22 mouse cellular contexts compared by ENCODE assay signal in the genomic region with DNA sequence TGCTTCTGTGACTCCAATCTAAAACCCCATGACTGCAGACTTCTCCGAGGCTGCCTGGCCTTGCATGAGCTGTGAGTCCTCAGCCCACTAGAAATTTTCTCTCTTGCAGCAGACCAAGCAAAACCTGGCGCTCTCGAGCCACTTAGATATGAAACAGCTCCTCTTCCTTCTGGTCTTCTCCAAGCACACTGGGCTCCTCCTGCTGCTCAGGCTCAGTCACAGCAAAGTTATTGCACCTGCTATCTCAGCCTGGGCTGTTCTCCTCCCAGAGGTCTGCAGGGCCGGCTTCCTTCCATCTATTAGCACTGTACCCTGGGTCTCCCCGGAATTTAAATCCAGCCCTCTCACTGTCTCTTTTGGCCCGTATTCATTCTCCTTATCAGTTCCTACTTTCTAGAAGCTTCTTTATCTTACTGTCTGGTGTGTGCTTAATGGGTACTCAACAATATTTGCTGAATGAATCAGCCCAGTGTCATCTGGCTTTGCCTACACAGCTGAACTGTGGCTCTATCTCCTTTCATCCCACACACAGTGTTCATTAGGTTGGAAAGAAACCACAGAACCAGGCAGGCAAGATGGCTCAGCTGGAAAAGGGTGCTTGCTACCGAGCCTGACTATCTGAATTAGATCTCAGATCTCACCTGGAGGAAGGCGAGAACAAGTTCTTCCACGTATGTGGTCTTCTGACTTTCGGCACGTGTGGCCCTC. TPM values are rescaled to one million over a fixed set of nuclear protein-coding genes. Genes with fewer than 3 reads are reported as not detected.
DNase-seq lines count a peak whose midpoint lies in the region; ATAC-seq and TF ChIP-seq lines count a peak whose summit lies in the region.
"Had no signal": no experiment of that assay in that cellular context is flagged by ENCODE, and none has a peak within 500 bp of the region (broad histone marks: within the 10 kb centered on the region; RNA-seq: fewer than 3 reads in every experiment).

No protein-coding gene starts in this region.

- no peak overlapping the region for H3ac ChIP-seq in myocyte (ENCODE audit: control insufficient read depth, insufficient read length)

- H3K79me2 ChIP-seq in myocyte (ENCODE audit: control insufficient read depth, insufficient read depth): no peaks in the 10 kb centered on the region

- no peak overlapping the region for H3K27ac ChIP-seq in layer of hippocampus, adult 2 months
- H3K27ac ChIP-seq in midbrain, postnatal 0 days (ENCODE audit: low read depth, low read length): no peak overlapping the region
- H3K27ac ChIP-seq in midbrain, embryonic 10.5 days (replicated peaks): no peak overlapping the region
- no peak overlapping the region for H3K27ac ChIP-seq in liver, postnatal 0 days (ENCODE audit: low read depth)
- H3K27ac ChIP-seq in hindbrain, embryonic 10.5 days: no peak overlapping the region
- H3K27ac ChIP-seq: embryonic facial prominence, embryonic 15.5 days; forebrain, embryonic 15.5 days; heart, embryonic 15.5 days; limb, embryonic 10.5 days; liver, embryonic 15.5 days; midbrain, embryonic 12.5 days had no signal

- H3K4me3 ChIP-seq in layer of hippocampus, adult 2 months: no peak overlapping the region
- H3K4me3 ChIP-seq in midbrain, postnatal 0 days (ENCODE audit: low read depth, low read length): no peak overlapping the region
- H3K4me3 ChIP-seq in midbrain, embryonic 10.5 days: no peak overlapping the region
- no peak overlapping the region for H3K4me3 ChIP-seq in myocyte
- H3K4me3 ChIP-seq in liver, postnatal 0 days (ENCODE audit: low read depth, low read length): no peak overlapping the region
- no peak overlapping the region for H3K4me3 ChIP-seq in hindbrain, embryonic 10.5 days
- H3K4me3 ChIP-seq: embryonic facial prominence, embryonic 15.5 days; forebrain, embryonic 15.5 days; heart, embryonic 15.5 days; limb, embryonic 10.5 days; liver, embryonic 15.5 days; midbrain, embryonic 12.5 days had no signal

- no peak for TF ChIP-seq POLR2A in myocyte (IDR thresholded peaks at IDR 0.05; ENCODE audit: insufficient read length, low read depth)

- 89% methylated on average over 11 of the region's 11 CpGs for WGBS in midbrain, postnatal 0 days
- 91% methylated on average over 11 of the region's 11 CpGs for WGBS in midbrain, embryonic 10.5 days
- WGBS in liver, postnatal 0 days (ENCODE audit: insufficient replicate concordance): 77% methylated on average over 11 of the region's 11 CpGs
- WGBS in hindbrain, embryonic 10.5 days: 88% methylated on average over 11 of the region's 11 CpGs

- no peak for TF ChIP-seq EP300 in liver, postnatal 0 days (IDR thresholded peaks at IDR 0.05; ENCODE audit: low read depth)

- no peaks in the 10 kb centered on the region for H3K4me1 ChIP-seq in midbrain, postnatal 0 days (ENCODE audit: insufficient read depth, low read length)
- no peaks in the 10 kb centered on the region for H3K4me1 ChIP-seq in midbrain, embryonic 10.5 days
- no peaks in the 10 kb centered on the region for H3K4me1 ChIP-seq in liver, postnatal 0 days (ENCODE audit: insufficient read depth)
- H3K4me1 ChIP-seq in hindbrain, embryonic 10.5 days (replicated peaks): no peaks in the 10 kb centered on the region
- H3K4me1 ChIP-seq: embryonic facial prominence, embryonic 15.5 days; forebrain, embryonic 15.5 days; heart, embryonic 15.5 days; limb, embryonic 10.5 days; liver, embryonic 15.5 days; midbrain, embryonic 12.5 days had no signal

- ATAC-seq in midbrain, postnatal 0 days (ENCODE audit: low FRiP score): no peak
- ATAC-seq in liver, postnatal 0 days: no peak
- ATAC-seq: forebrain, embryonic 15.5 days had no signal

- no peaks in the 10 kb centered on the region for H3K36me3 ChIP-seq in midbrain, postnatal 0 days (ENCODE audit: insufficient read depth, low read length)
- H3K36me3 ChIP-seq in midbrain, embryonic 10.5 days: no peaks in the 10 kb centered on the region
- H3K36me3 ChIP-seq in myocyte (ENCODE audit: control insufficient read depth, insufficient read depth): no peaks in the 10 kb centered on the region
- no peaks in the 10 kb centered on the region for H3K36me3 ChIP-seq in liver, postnatal 0 days (replicated peaks; ENCODE audit: insufficient read depth, low read length)
- H3K36me3 ChIP-seq in hindbrain, embryonic 10.5 days: no peaks in the 10 kb centered on the region
- H3K36me3 ChIP-seq: embryonic facial prominence, embryonic 15.5 days; forebrain, embryonic 15.5 days; heart, embryonic 15.5 days; limb, embryonic 10.5 days; liver, embryonic 15.5 days; midbrain, embryonic 12.5 days had no signal

- H3K9ac ChIP-seq in midbrain, postnatal 0 days (replicated peaks; ENCODE audit: low read length, poor library complexity, severe bottlenecking): no peak overlapping the region
- H3K9ac ChIP-seq in liver, postnatal 0 days (replicated peaks): no peak overlapping the region
- H3K9ac ChIP-seq: embryonic facial prominence, embryonic 15.5 days; forebrain, embryonic 15.5 days; heart, embryonic 15.5 days; liver, embryonic 15.5 days; midbrain, embryonic 12.5 days had no signal

- H3K27me3 ChIP-seq in midbrain, postnatal 0 days (ENCODE audit: insufficient read depth, low read length): 0 out of 2 replicates have a peak, but pooled peaks cover 4% of the 10 kb centered on the region
- H3K27me3 ChIP-seq in midbrain, embryonic 10.5 days (ENCODE audit: low read depth, poor library complexity, severe bottlenecking): no peaks in the 10 kb centered on the region
- H3K27me3 ChIP-seq in myocyte (ENCODE audit: control insufficient read depth, insufficient read depth, insufficient read length): no peaks in the 10 kb centered on the region
- no peaks in the 10 kb centered on the region for H3K27me3 ChIP-seq in liver, postnatal 0 days (ENCODE audit: insufficient read depth, low read length)
- peaks cover 2% of the 10 kb centered on the region; the same call in 1 of the 2 replicates for H3K27me3 ChIP-seq in hindbrain, embryonic 10.5 days (ENCODE audit: insufficient read depth, poor library complexity, severe bottlenecking)
- H3K27me3 ChIP-seq: embryonic facial prominence, embryonic 15.5 days; forebrain, embryonic 15.5 days; heart, embryonic 15.5 days; liver, embryonic 15.5 days had no signal

- no peak for DNase-seq in layer of hippocampus, adult 2 months (ENCODE audit: low spot score in 2 of 2)
- no peak for DNase-seq in layer of hippocampus, postnatal 25 days (ENCODE audit: extremely low spot score in 1 of 2, low spot score in 1 of 2)
- peak; percentile 14 for DNase-seq in midbrain, postnatal 0 days (ENCODE audit: low spot score)
- no peak for DNase-seq in midbrain, embryonic 10.5 days (ENCODE audit: low spot score)
- no peak for DNase-seq in liver, postnatal 0 days
- no peak for DNase-seq in hindbrain, embryonic 10.5 days (ENCODE audit: low spot score)
- DNase-seq: adrenal gland, postnatal 14 days; cerebellum, adult 9-10 months; kidney, postnatal 36 days; liver; thymus, postnatal 25 days had no signal

- no peaks in the 10 kb centered on the region for H3K9me3 ChIP-seq in midbrain, postnatal 0 days (ENCODE audit: low read length)
- H3K9me3 ChIP-seq in midbrain, embryonic 10.5 days (replicated peaks): no peaks in the 10 kb centered on the region
- H3K9me3 ChIP-seq in liver, postnatal 0 days (ENCODE audit: low read length): no peaks in the 10 kb centered on the region
- H3K9me3 ChIP-seq in hindbrain, embryonic 10.5 days: no peaks in the 10 kb centered on the region
- H3K9me3 ChIP-seq: embryonic facial prominence, embryonic 15.5 days; forebrain, embryonic 15.5 days; heart, embryonic 15.5 days; limb, embryonic 10.5 days; liver, embryonic 15.5 days; midbrain, embryonic 12.5 days had no signal

- H3K4me2 ChIP-seq in midbrain, postnatal 0 days (ENCODE audit: low read depth, low read length, poor library complexity, severe bottlenecking): no peak overlapping the region
- no peak overlapping the region for H3K4me2 ChIP-seq in myocyte (ENCODE audit: low read depth)
- no peak overlapping the region for H3K4me2 ChIP-seq in liver, postnatal 0 days (ENCODE audit: low read depth, low read length)
- H3K4me2 ChIP-seq: embryonic facial prominence, embryonic 15.5 days; forebrain, embryonic 15.5 days; heart, embryonic 15.5 days; liver, embryonic 15.5 days; midbrain, embryonic 12.5 days had no signal

- 0 out of 2 replicates have a peak, but pooled peaks have one; percentile 7 for TF ChIP-seq CTCF in layer of hippocampus, adult 2 months (conservative IDR thresholded peaks at IDR 0.05)
- TF ChIP-seq CTCF in midbrain, postnatal 0 days (IDR thresholded peaks at IDR 0.05): no peak
- TF ChIP-seq CTCF in liver, postnatal 0 days (IDR thresholded peaks at IDR 0.05; ENCODE audit: low read depth): no peak

TF ChIP-seq in myocyte, 11 proteins besides CTCF, POLR2A, EP300 and RAD21:
- TF ChIP-seq POLR2AphosphoS2 (IDR thresholded peaks at IDR 0.05; ENCODE audit: insufficient read length, low read depth): no peak
- no peak for TF ChIP-seq REST (IDR thresholded peaks at IDR 0.05; ENCODE audit: insufficient read depth, insufficient read length)
- TF ChIP-seq MYOG (IDR thresholded peaks at IDR 0.05; ENCODE audit: control insufficient read depth in 1 of 3, insufficient read depth in 1 of 3, insufficient read length in 2 of 3, low read depth in 2 of 3): no peak
- no peak for TF ChIP-seq E2F4 (IDR thresholded peaks at IDR 0.05; ENCODE audit: insufficient read depth)
- no peak for TF ChIP-seq SRF (IDR thresholded peaks at IDR 0.05; ENCODE audit: control insufficient read depth, insufficient read length, low read depth)
- peak in 2 of 3 experiments; percentile 23 to 51 for TF ChIP-seq MYOD1 (IDR thresholded peaks at IDR 0.05; ENCODE audit: control insufficient read depth in 1 of 3, insufficient read length in 2 of 3, low read depth in 2 of 3)

RNA-seq across cellular contexts. Expression of gene Scnn1b, which starts 7.5 kb away (rescaled TPM):
- total RNA-seq in layer of hippocampus, adult 2 months (2021): not detected
- not detected for total RNA-seq in layer of hippocampus, postnatal 25 days (2021)
- total RNA-seq in midbrain, postnatal 0 days (2014; rRNA removed): 0.09 and 0.60 TPM in 2 replicates
- polyA plus RNA-seq in midbrain, postnatal 0 days (2015; fragmentation: Nextera tagmentation; extraction: Ambion mirVana): 0.47 and 0.52 TPM in 2 replicates
- 0.06 TPM in 1 of 2 replicates, not detected in the other for polyA plus RNA-seq in midbrain, embryonic 10.5 days (2016; fragmentation: Nextera tagmentation; extraction: Ambion mirVana)
- not detected for polyA plus RNA-seq in myocyte (2012; fragmentation: generic; extraction: Trizol)
- polyA plus RNA-seq in liver, postnatal 0 days (2015; fragmentation: Nextera tagmentation; extraction: Ambion mirVana): 0.07 and 0.09 TPM in 2 replicates
- polyA plus RNA-seq in hindbrain, embryonic 10.5 days (2016; fragmentation: Nextera tagmentation; extraction: Ambion mirVana): 0.15 and 0.16 TPM in 2 replicates
- total RNA-seq: adrenal gland, postnatal 14 days; hematopoietic stem cell, adult 5-6 weeks; layer of hippocampus, postnatal 10 days; monocyte, adult 5-6 weeks had no signal
- polyA plus RNA-seq: C2C12; limb, embryonic 10.5 days; liver, embryonic 15.5 days; midbrain, embryonic 12.5 days had no signal
